Mouse (Mus musculus): ENCODE results near the gene Mboat7. TPM values are rescaled to one million over a fixed set of nuclear protein-coding genes. Genes with fewer than 3 reads are reported as not detected.

The Mboat7 gene
- polyA plus RNA-seq, 1 experiment from 2014 or later: 55.2 TPM

DNA sequence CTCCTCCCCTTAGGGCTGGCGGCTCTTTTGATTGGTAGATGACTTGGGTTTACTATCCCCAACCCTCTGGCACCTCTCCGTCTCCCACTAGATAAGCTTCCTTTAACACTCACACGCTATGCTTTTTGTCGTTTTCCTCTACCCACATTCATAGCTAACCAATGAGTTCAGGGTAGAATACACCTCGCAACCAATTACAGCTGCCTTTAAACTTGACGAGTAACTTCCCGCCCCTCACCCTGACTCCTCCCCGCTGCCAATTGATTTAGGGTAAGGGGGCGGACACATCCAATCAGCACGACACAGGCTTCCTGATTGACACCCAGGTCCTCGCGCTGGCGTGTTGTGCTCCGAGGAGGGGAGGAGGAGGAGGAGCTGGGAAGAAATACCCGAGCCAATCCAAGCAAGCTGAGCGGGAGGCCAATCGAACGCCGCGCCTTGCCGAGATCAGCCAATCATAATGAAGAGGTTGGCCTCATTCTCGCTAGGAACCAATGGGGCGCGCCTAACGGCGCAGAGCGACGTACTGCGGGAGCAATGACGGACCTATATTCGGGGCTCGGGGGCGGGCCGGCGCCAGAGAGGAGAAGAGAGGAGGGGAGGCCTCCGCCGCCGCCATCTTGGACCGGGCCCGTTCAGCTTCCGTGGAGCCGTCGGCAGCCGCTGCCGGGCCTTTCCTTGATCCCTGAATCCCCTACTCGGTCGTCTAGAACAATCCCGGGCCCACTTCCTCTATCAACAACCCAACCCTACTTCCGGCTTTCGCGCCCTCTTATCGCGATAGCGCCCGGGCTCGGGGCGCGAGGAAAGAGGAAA, 48.4 kb downstream of the Mboat7 start, which contains the start of gene Cnot3:
Gene Cnot3 (plus strand): TSS at position 597 of the 816 bp plus-strand sequence.
- Histone ChIP-seq H3K4me2 (ENCODE audit: low read length) (peak within 1 kb of the TSS; percentile 71), H3K4me3 (replicated peaks; ENCODE audit: low read depth, low read length) (peak within 1 kb of the TSS; percentile 85), H3K27me3 (ENCODE audit: insufficient read depth, low read length) (no peaks in the 10 kb centered on the region), H3K36me3 (ENCODE audit: insufficient read depth, low read length) (peaks cover 5% of the 10 kb centered on the region), H3K9me3 (replicated peaks; ENCODE audit: low read length) (no peaks in the 10 kb centered on the region), H3K9ac (ENCODE audit: low read depth, low read length) (peak within 1 kb of the TSS; percentile 98), H3K4me1 (replicated peaks; ENCODE audit: insufficient read depth, low read length) (peaks cover 26% of the 10 kb centered on the region), H3K27ac (peak within 1 kb of the TSS; percentile 99)
- no peak for TF ChIP-seq CTCF (IDR thresholded peaks at IDR 0.05; ENCODE audit: low read depth)
- ATAC-seq (replicated peaks; ENCODE audit: low FRiP score, low read depth): peak; percentile 98
- WGBS: 1% methylated on average over 57 of the region's 58 CpGs
- DNase-seq (ENCODE audit: low spot score): peak; percentile 99

DNA sequence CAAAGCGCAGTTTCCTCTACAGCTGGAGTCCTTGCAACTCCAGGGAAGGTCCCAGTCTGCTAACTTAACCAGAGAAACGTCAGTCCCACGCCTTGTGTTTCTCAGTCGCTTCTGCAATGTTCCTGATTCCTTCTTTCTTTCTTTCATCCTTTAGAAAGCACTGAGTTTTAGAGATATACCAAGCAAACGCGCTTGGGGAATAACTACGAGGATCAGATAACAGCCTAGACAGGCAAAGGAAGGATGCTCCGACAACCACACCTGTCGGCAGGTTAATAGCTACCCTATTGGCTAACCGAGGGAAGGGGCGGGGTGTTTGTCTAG, 49.0 kb downstream of the Mboat7 start:
- Histone ChIP-seq H3K27me3 (ENCODE audit: insufficient read depth, low read length) (no peaks in the 10 kb centered on the region), H3K4me1 (replicated peaks; ENCODE audit: insufficient read depth, low read length) (peaks cover 26% of the 10 kb centered on the region), H3K9ac (ENCODE audit: low read depth, low read length) (no peak overlapping the region), H3K9me3 (replicated peaks; ENCODE audit: low read length) (no peaks in the 10 kb centered on the region), H3K36me3 (ENCODE audit: insufficient read depth, low read length) (peaks cover 11% of the 10 kb centered on the region; the same call in 1 of the 2 replicates), H3K4me3 (replicated peaks; ENCODE audit: low read depth, low read length) (peak overlapping the region; percentile 85), H3K4me2 (ENCODE audit: low read length) (peak overlapping the region; percentile 55), H3K27ac (peak overlapping the region; percentile 71; the same call in 1 of the 2 replicates)
- WGBS: 4% methylated on average over 11 of the region's 11 CpGs
- ATAC-seq (replicated peaks; ENCODE audit: low FRiP score, low read depth) (no peak), DNase-seq (ENCODE audit: low spot score) (no peak)
- no peak for TF ChIP-seq CTCF (IDR thresholded peaks at IDR 0.05; ENCODE audit: low read depth)

- no peaks in the 10 kb centered on the region for H3K27me3 ChIP-seq (ENCODE audit: insufficient read depth, low read length)
- no peaks in the 10 kb centered on the region for H3K9me3 ChIP-seq (replicated peaks; ENCODE audit: low read length)
- H3K4me1 ChIP-seq (replicated peaks; ENCODE audit: insufficient read depth, low read length): peaks cover 26% of the 10 kb centered on the region
- peak overlapping the region; percentile 55 for H3K4me2 ChIP-seq (ENCODE audit: low read length)
- WGBS: 16% methylated on average over 9 of the region's 9 CpGs
- H3K4me3 ChIP-seq (replicated peaks; ENCODE audit: low read depth, low read length): peak overlapping the region; percentile 85
- DNase-seq (ENCODE audit: low spot score): no peak
- H3K9ac ChIP-seq (ENCODE audit: low read depth, low read length): 0 out of 2 replicates have a peak overlapping the region, but pooled peaks have one; percentile 24
- peaks cover 14% of the 10 kb centered on the region; the same call in 1 of the 2 replicates for H3K36me3 ChIP-seq (ENCODE audit: insufficient read depth, low read length)
- 0 out of 2 replicates have a peak overlapping the region, but pooled peaks have one; percentile 71 for H3K27ac ChIP-seq
- TF ChIP-seq CTCF (IDR thresholded peaks at IDR 0.05; ENCODE audit: low read depth): no peak
- no peak for ATAC-seq (replicated peaks; ENCODE audit: low FRiP score, low read depth)
Observed at GRCm38 (mm10) chr7:3643843-3644242, 49.5 kb downstream of the Mboat7 start.

- no peak for TF ChIP-seq CTCF (IDR thresholded peaks at IDR 0.05; ENCODE audit: low read depth)
Observed at GRCm38 (mm10) chr7:3643412-3643811, 49.9 kb downstream of the Mboat7 start.

GRCm38 (mm10) chr7:3630478-3630815, 62.9 kb downstream of the Mboat7 start:
- Histone ChIP-seq H3K4me1 (replicated peaks; ENCODE audit: insufficient read depth, low read length) (peaks cover 8% of the 10 kb centered on the region), H3K9ac (ENCODE audit: low read depth, low read length) (peak overlapping the region; percentile 77), H3K4me3 (replicated peaks; ENCODE audit: low read depth, low read length) (peak overlapping the region; percentile 66), H3K36me3 (ENCODE audit: insufficient read depth, low read length) (0 out of 2 replicates have a peak, but pooled peaks cover 25% of the 10 kb centered on the region), H3K27ac (0 out of 2 replicates have a peak overlapping the region, but pooled peaks have one; percentile 31), H3K9me3 (replicated peaks; ENCODE audit: low read length) (no peaks in the 10 kb centered on the region), H3K4me2 (ENCODE audit: low read length) (peak overlapping the region; percentile 93), H3K27me3 (ENCODE audit: insufficient read depth, low read length) (no peaks in the 10 kb centered on the region)
- no peak for TF ChIP-seq CTCF (IDR thresholded peaks at IDR 0.05; ENCODE audit: low read depth)
- no peak for DNase-seq (ENCODE audit: low spot score)
- no peak for ATAC-seq (replicated peaks; ENCODE audit: low FRiP score, low read depth)
- 53% methylated on average over 3 of the region's 3 CpGs for WGBS

More at GRCm38 (mm10) chr7:3643412-3643811, 49.9 kb downstream of the Mboat7 start:
- H3K9ac ChIP-seq (ENCODE audit: low read depth, low read length): no peak overlapping the region
- no peaks in the 10 kb centered on the region for H3K27me3 ChIP-seq (ENCODE audit: insufficient read depth, low read length)
- H3K4me1 ChIP-seq (replicated peaks; ENCODE audit: insufficient read depth, low read length): peaks cover 22% of the 10 kb centered on the region
- ATAC-seq (replicated peaks; ENCODE audit: low FRiP score, low read depth) (no peak), DNase-seq (ENCODE audit: low spot score) (no peak)
- no peak overlapping the region for H3K27ac ChIP-seq
- no peak overlapping the region for H3K4me3 ChIP-seq (replicated peaks; ENCODE audit: low read depth, low read length)
- WGBS: 68% methylated on average over 5 of the region's 5 CpGs
- H3K36me3 ChIP-seq (ENCODE audit: insufficient read depth, low read length): peaks cover 17% of the 10 kb centered on the region; the same call in 1 of the 2 replicates
- no peak overlapping the region for H3K4me2 ChIP-seq (ENCODE audit: low read length)
- H3K9me3 ChIP-seq (replicated peaks; ENCODE audit: low read length): no peaks in the 10 kb centered on the region

GRCm38 (mm10) chr7:3629543-3630477, 63.5 kb downstream of the Mboat7 start, which contains the start of the genes Tfpt and Prpf31:
Gene Tfpt, minus strand, starts transcription at chr7:3629929.
Gene Prpf31, plus strand, starts transcription at chr7:3629985.
- Histone ChIP-seq H3K4me2 (ENCODE audit: low read length) (peak within 1 kb of the TSS; percentile 93), H3K4me1 (replicated peaks; ENCODE audit: insufficient read depth, low read length) (peaks cover 8% of the 10 kb centered on the region), H3K9me3 (replicated peaks; ENCODE audit: low read length) (no peaks in the 10 kb centered on the region), H3K9ac (ENCODE audit: low read depth, low read length) (peak within 1 kb of the TSS; percentile 77), H3K36me3 (ENCODE audit: insufficient read depth, low read length) (0 out of 2 replicates have a peak, but pooled peaks cover 19% of the 10 kb centered on the region), H3K4me3 (replicated peaks; ENCODE audit: low read depth, low read length) (peak within 1 kb of the TSS; percentile 66), H3K27me3 (ENCODE audit: insufficient read depth, low read length) (no peaks in the 10 kb centered on the region), H3K27ac (peak within 1 kb of the TSS; percentile 90)
- WGBS: 1% methylated on average over 47 of the region's 47 CpGs
- no peak for TF ChIP-seq CTCF (IDR thresholded peaks at IDR 0.05; ENCODE audit: low read depth)
- DNase-seq (ENCODE audit: low spot score) (peak; percentile 97), ATAC-seq (replicated peaks; ENCODE audit: low FRiP score, low read depth) (peak; percentile 93)

All from kidney, postnatal 0 days (tissue).